Mouse (Mus musculus) liver, embryonic 13.5 days (tissue): ENCODE results near the gene Smad9. TPM values are rescaled to one million over a fixed set of nuclear protein-coding genes. Genes with fewer than 3 reads are reported as not detected.

Experiments used
- ATAC-seq: fragments of 200-750 bp; cut with Nextera tagmentation; 2 replicates; pipeline ENCODE4 v1.8.0; 2017; ENCODE audit warnings: low read depth, mild to moderate bottlenecking, moderate number of reproducible peaks, moderate library complexity
- DNase-seq: peaks from one replicate; pipeline ENCODE4 v3.0.0; 2022
- H3K27ac ChIP-seq: fragments of 300-500 bp; sonication (generic); 2 replicates; pipeline ENCODE4 v1.5.1; 2015; ENCODE audit warnings: moderate library complexity, mild to moderate bottlenecking, inconsistent platforms
- H3K27me3 ChIP-seq: fragments of 300-500 bp; sonication (generic); 2 replicates; pipeline ENCODE4 v1.6.1; 2015; ENCODE audit warnings: mild to moderate bottlenecking, inconsistent platforms
- H3K36me3 ChIP-seq: fragments of 300-500 bp; sonication (generic); 2 replicates; pipeline ENCODE4 v1.6.1; 2015; ENCODE audit warnings: mild to moderate bottlenecking, inconsistent platforms
- H3K4me1 ChIP-seq: fragments of 300-500 bp; sonication (generic); replicated peaks from 2 replicates; pipeline ENCODE4 v1.6.1; 2015; ENCODE audit warnings: inconsistent platforms
- H3K4me2 ChIP-seq: fragments of 300-500 bp; sonication (generic); 2 replicates; pipeline ENCODE4 v1.6.1; 2015; ENCODE audit warnings: inconsistent platforms, mild to moderate bottlenecking, moderate library complexity
- H3K4me3 ChIP-seq: fragments of 300-500 bp; sonication (generic); replicated peaks from 2 replicates; pipeline ENCODE4 v1.5.1; 2015; ENCODE audit warnings: mild to moderate bottlenecking, inconsistent platforms
- H3K9ac ChIP-seq: fragments of 300-500 bp; sonication (generic); 2 replicates; pipeline ENCODE4 v1.6.1; 2015; ENCODE audit warnings: mild to moderate bottlenecking, inconsistent platforms
- H3K9me3 ChIP-seq: fragments of 300-500 bp; sonication (generic); replicated peaks from 2 replicates; pipeline ENCODE4 v1.6.1; 2016; ENCODE audit warnings: inconsistent platforms
- WGBS: fragments of 180-500 bp; shearing (Covaris S2); methylation state at CpG from one replicate; pipeline ENCODE4 v1.1.7; 2015; ENCODE audit not compliant: insufficient replicate concordance; 5-methylcytosine and 5-hydroxymethylcytosine counted together
- polyA plus RNA-seq: library from polyadenylated mRNA; unstranded; fragments of >200 nt; fragmentation: Nextera tagmentation; extraction: Ambion mirVana; gene quantifications from 2 replicates; pipeline ENCODE4 v1.2.1, GENCODE M21; 2015

Gene Smad9
- polyA plus RNA-seq: 0.06 and 0.09 TPM in 2 replicates

DNA sequence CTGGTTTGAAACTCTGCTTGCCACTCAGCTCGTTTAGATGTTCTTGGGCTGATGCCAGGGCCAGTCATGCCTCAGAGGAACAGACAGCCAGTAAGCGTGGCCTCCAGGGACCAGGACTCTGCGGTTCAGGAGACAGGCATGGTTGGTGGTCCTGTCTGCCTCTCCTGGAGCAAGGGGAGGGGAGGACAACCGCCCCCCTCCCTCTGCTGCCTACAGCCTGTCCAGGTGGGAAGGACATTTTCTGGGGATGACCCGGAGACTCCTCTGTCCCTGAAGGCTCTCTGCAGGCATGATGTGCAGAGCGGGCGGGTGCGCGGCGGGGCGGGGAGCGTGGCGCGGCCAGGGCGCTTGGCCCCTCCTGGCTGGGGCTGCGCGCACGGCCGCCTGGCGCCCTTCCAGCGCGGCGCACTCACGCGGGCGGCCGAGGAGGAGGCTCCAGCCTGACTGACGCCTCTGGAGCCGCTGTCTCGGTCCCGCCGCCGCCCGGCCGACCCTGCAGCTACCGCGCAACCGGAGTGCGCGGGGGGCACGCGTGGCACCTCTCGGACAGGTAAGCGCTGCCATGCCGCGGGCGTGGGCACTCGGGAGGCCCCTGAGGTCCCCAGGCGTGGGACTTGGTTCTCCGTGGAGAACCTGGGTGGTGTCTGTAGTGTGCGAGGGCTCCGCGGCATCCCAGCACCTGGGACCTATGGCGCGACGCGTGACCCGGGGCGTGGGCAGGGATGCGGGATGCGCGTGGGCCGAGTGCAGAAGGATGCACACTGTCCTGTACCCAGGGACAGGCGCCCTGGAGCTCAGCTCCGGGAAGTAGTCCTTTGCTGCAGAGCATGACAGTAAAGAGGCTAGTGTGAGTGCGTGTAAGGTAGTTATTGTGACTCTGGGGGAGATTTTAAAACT lies at the start of gene Smad9:
TSS of gene Smad9 (plus strand) at position 438 of the 897 bp plus-strand sequence.
- Histone ChIP-seq H3K36me3 (peaks cover 11% of the 10 kb centered on the region), H3K4me1 (peaks cover 3% of the 10 kb centered on the region; the same call in 1 of the 2 replicates), H3K27me3 (peaks cover 41% of the 10 kb centered on the region), H3K9me3 (no peaks in the 10 kb centered on the region), H3K4me2 (peak within 1 kb of the TSS; percentile 72), H3K4me3 (peak within 1 kb of the TSS; percentile 56), H3K27ac (no peak within 1 kb of the TSS), H3K9ac (peak within 1 kb of the TSS; percentile 33; the same call in 1 of the 2 replicates)
- peak; percentile 45 for ATAC-seq
- WGBS: 2% methylated on average over 61 of the region's 66 CpGs
- no peak for DNase-seq

DNA sequence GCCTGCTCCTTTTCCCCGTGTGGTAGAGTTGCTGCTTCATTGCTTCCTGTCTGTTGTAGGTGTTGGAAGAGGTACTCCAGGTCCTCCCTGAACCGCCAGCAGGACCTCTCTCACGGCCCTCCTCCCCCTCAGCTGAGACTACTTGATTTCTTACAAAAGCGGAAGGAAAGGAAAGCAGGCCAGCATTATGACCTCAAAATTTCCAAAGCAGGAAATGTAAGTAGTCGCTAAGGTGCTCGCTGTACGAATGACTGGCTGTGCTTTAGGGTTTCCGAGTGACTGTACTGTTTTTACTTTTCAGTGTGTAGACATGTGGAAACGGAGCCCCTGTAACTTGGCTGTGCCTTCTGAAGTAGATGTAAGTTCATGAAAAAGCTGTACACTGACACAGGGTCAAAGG lies 46.4 kb upstream of the Smad9 start:
- Histone ChIP-seq H3K27ac (no peak overlapping the region), H3K36me3 (peaks cover 84% of the 10 kb centered on the region), H3K4me3 (no peak overlapping the region), H3K4me2 (no peak overlapping the region), H3K27me3 (no peaks in the 10 kb centered on the region), H3K9me3 (no peaks in the 10 kb centered on the region), H3K9ac (no peak overlapping the region), H3K4me1 (no peaks in the 10 kb centered on the region)
- DNase-seq (no peak), ATAC-seq (no peak)
- WGBS: 77% methylated on average over 9 of the region's 9 CpGs

DNA sequence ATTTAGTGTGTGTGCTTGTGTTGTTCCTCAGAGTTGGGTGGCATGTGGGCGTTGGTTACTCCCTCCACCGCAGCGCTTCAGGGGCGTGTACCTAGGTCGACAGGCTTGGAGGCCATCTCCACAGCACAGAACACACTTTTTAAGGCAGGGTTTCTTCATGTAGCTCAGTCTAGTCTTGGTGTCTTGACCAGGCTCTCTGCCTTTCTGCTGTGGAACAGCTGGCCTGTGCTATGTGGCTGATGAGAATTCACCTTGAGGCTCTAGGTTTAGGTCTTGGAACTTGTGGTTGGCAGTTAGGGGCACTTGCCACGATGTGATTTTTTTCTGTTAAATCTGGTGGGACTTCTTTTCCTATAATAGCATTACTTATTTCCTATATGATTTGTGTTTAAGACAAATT lies 41.1 kb upstream of the Smad9 start, which contains the start of gene Gm21958:
TSS of gene Gm21958 (minus strand) at position 101 of the 400 bp plus-strand sequence.
- Histone ChIP-seq H3K36me3 (peaks cover 77% of the 10 kb centered on the region), H3K4me1 (no peaks in the 10 kb centered on the region), H3K27me3 (no peaks in the 10 kb centered on the region), H3K4me3 (no peak within 1 kb of the TSS), H3K4me2 (no peak within 1 kb of the TSS), H3K9ac (no peak within 1 kb of the TSS), H3K27ac (no peak within 1 kb of the TSS), H3K9me3 (no peaks in the 10 kb centered on the region)
- WGBS: 80% methylated on average over 6 of the region's 6 CpGs
- no peak for ATAC-seq
- DNase-seq: no peak

GRCm38 (mm10) chr3:54715461-54715860 lies 39.9 kb upstream of the Smad9 start:
- no peak overlapping the region for H3K27ac ChIP-seq
- H3K4me2 ChIP-seq: no peak overlapping the region
- peaks cover 68% of the 10 kb centered on the region for H3K36me3 ChIP-seq
- no peaks in the 10 kb centered on the region for H3K4me1 ChIP-seq
- no peaks in the 10 kb centered on the region for H3K27me3 ChIP-seq
- ATAC-seq (no peak), DNase-seq (no peak)
- H3K4me3 ChIP-seq: no peak overlapping the region
- 86% methylated on average over 6 of the region's 6 CpGs for WGBS
- no peak overlapping the region for H3K9ac ChIP-seq
- H3K9me3 ChIP-seq: no peaks in the 10 kb centered on the region

- H3K4me2 ChIP-seq: no peak overlapping the region
- no peak overlapping the region for H3K9ac ChIP-seq
- ATAC-seq: no peak
- no peaks in the 10 kb centered on the region for H3K27me3 ChIP-seq
- DNase-seq: no peak
- 80% methylated on average over 6 of the region's 6 CpGs for WGBS
- no peaks in the 10 kb centered on the region for H3K9me3 ChIP-seq
- no peaks in the 10 kb centered on the region for H3K4me1 ChIP-seq
- H3K36me3 ChIP-seq: peaks cover 67% of the 10 kb centered on the region
- H3K27ac ChIP-seq: no peak overlapping the region
- H3K4me3 ChIP-seq: no peak overlapping the region
Measured at GRCm38 (mm10) chr3:54717348-54717747, 38.0 kb upstream of the Smad9 start.

GRCm38 (mm10) chr3:54718947-54719346 lies 36.4 kb upstream of the Smad9 start:
- Histone ChIP-seq H3K4me3 (no peak overlapping the region), H3K4me2 (no peak overlapping the region), H3K36me3 (peaks cover 69% of the 10 kb centered on the region), H3K9me3 (no peaks in the 10 kb centered on the region), H3K27me3 (no peaks in the 10 kb centered on the region), H3K4me1 (0 out of 2 replicates have a peak, but pooled peaks cover 7% of the 10 kb centered on the region), H3K27ac (no peak overlapping the region), H3K9ac (no peak overlapping the region)
- 57% methylated on average over 3 of the region's 3 CpGs for WGBS
- no peak for DNase-seq
- ATAC-seq: no peak

DNA sequence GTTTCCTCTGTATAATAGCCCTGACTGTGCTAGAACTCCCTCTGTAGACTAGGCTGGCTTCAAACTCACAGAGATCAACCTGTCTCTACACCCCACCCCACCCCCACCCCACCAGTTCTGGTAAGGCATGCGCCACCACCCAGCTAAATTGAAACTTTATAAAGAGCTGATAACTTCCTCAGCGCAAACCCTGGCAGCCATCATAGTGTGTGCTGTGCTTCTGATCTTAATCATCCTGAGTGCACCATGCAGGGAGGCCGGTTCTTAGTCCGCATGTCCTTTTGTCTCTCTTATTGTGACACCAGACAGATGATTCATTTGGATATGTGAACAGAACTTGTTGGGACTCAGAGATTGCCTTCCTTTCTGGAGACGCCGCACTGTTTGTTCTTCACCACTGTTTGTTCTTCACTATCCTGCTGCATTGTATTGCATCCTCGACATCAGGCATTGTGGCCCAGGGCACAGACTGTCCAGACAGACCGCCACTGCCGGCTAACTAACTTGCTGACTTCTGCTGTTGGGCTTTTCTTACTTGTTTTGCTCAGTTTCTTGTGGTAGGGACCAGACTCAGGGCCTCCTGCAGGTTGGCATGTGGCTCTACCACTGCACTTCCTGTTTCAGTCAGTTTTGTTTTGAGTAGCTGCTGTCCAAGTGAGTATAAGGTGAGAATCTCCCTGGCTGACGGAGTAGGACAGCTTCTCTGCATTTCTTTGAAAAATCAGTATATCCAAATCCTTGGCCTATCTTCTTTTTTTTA lies 31.5 kb upstream of the Smad9 start:
- no peak overlapping the region for H3K4me2 ChIP-seq
- no peak for DNase-seq
- H3K36me3 ChIP-seq: peaks cover 61% of the 10 kb centered on the region
- whole genome bisulfite sequencing: 53% methylated on average over 10 of the region's 10 CpGs
- no peaks in the 10 kb centered on the region for H3K27me3 ChIP-seq
- H3K4me3 ChIP-seq: no peak overlapping the region
- peak; percentile 51 for ATAC-seq
- H3K9ac ChIP-seq: no peak overlapping the region
- H3K27ac ChIP-seq: no peak overlapping the region
- no peaks in the 10 kb centered on the region for H3K9me3 ChIP-seq
- H3K4me1 ChIP-seq: 0 out of 2 replicates have a peak, but pooled peaks cover 7% of the 10 kb centered on the region

- 58% methylated on average over 2 of the region's 2 CpGs for WGBS
- DNase-seq: no peak
- peaks cover 71% of the 10 kb centered on the region for H3K36me3 ChIP-seq
Measured at GRCm38 (mm10) chr3:54725344-54725743, 30.0 kb upstream of the Smad9 start.

DNA sequence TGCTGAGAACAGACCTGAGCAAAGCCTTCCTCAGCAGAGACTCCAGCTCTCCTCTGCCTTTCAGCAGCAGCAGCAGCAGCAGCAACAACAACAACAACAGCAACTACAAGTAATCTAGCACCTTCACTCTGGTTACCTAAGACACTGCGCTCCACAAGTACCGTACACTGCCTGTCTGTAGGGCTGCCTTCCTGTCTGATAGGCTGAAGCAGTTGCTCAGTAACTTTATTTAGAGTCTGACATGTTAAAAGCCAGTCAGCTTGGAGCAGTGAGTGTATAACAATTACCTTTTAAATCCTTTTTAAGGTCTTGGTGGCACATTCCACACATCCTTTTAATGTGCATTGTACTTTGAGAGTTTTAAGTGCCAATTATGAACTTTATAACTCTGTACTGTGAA lies 27.8 kb upstream of the Smad9 start:
- H3K27ac ChIP-seq: no peak overlapping the region
- ATAC-seq (no peak), DNase-seq (no peak)
- 94% methylated on average over 2 of the region's 2 CpGs for WGBS
- no peak overlapping the region for H3K4me3 ChIP-seq
- peaks cover 75% of the 10 kb centered on the region for H3K36me3 ChIP-seq
- H3K4me1 ChIP-seq: peaks cover 18% of the 10 kb centered on the region
- H3K9ac ChIP-seq: no peak overlapping the region
- H3K27me3 ChIP-seq: no peaks in the 10 kb centered on the region
- no peaks in the 10 kb centered on the region for H3K9me3 ChIP-seq
- H3K4me2 ChIP-seq: no peak overlapping the region

More at GRCm38 (mm10) chr3:54725344-54725743, 30.0 kb upstream of the Smad9 start:
- Histone ChIP-seq H3K9ac (no peak overlapping the region), H3K9me3 (no peaks in the 10 kb centered on the region), H3K4me3 (no peak overlapping the region), H3K27me3 (no peaks in the 10 kb centered on the region), H3K27ac (no peak overlapping the region), H3K4me2 (no peak overlapping the region), H3K4me1 (0 out of 2 replicates have a peak, but pooled peaks cover 7% of the 10 kb centered on the region)
- ATAC-seq: no peak

DNA sequence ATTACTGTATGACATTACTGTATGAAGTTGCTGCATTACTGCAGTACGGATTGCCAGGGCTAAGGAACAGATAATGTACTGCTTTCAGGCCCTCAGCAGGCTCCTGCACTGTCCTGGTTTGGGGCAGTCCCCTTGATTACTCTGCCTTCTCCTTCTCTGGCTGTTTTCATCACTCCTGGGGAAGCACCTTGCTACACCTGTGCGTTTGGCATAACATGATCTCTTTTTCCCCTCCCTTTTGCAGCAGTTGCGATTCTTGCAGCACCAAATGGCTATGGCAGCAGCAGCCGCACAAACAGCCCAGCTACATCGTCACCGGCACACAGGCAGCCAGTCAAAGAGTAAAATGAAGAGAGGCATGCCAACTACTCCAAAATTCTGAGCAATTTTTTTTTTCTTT lies 27.3 kb upstream of the Smad9 start:
- no peak for DNase-seq
- no peak for ATAC-seq
- H3K27me3 ChIP-seq: no peaks in the 10 kb centered on the region
- H3K4me3 ChIP-seq: no peak overlapping the region
- no peak overlapping the region for H3K27ac ChIP-seq
- H3K4me2 ChIP-seq: no peak overlapping the region
- H3K9ac ChIP-seq: no peak overlapping the region
- WGBS: 90% methylated on average over 6 of the region's 6 CpGs
- H3K36me3 ChIP-seq: peaks cover 75% of the 10 kb centered on the region
- H3K4me1 ChIP-seq: peaks cover 23% of the 10 kb centered on the region
- H3K9me3 ChIP-seq: no peaks in the 10 kb centered on the region

- peaks cover 67% of the 10 kb centered on the region for H3K36me3 ChIP-seq
- H3K4me1 ChIP-seq: peaks cover 36% of the 10 kb centered on the region
- no peak for ATAC-seq
Measured at GRCm38 (mm10) chr3:54731626-54732150, 23.7 kb upstream of the Smad9 start.

More at GRCm38 (mm10) chr3:54731626-54732150, 23.7 kb upstream of the Smad9 start:
- H3K27ac ChIP-seq: no peak overlapping the region
- H3K9me3 ChIP-seq: no peaks in the 10 kb centered on the region
- no peaks in the 10 kb centered on the region for H3K27me3 ChIP-seq
- WGBS: 92% methylated on average over 8 of the region's 8 CpGs
- no peak overlapping the region for H3K9ac ChIP-seq
- H3K4me2 ChIP-seq: no peak overlapping the region
- no peak for DNase-seq
- H3K4me3 ChIP-seq: no peak overlapping the region
